Mouse (Mus musculus) urinary bladder, postnatal 14 days (tissue): ENCODE measurements around the gene Tom1.
A peak's percentile ranks its signal among the peaks of the same experiment; 100 is the strongest.

Source experiments
- DNase-seq: peaks from one replicate; pipeline ENCODE4 v3.0.0; 2021; ENCODE audit warnings: low spot score

The Tom1 gene

GRCm38 (mm10) chr8:75033511-75034243 lies at the start of gene Tom1:
Gene Tom1, plus strand, starts transcription at chr8:75033705.
- peak; percentile 96 for DNase-seq

- DNase-seq: no peak
Observed at GRCm38 (mm10) chr8:74987436-74987835, 46.1 kb upstream of the Tom1 start.

DNA sequence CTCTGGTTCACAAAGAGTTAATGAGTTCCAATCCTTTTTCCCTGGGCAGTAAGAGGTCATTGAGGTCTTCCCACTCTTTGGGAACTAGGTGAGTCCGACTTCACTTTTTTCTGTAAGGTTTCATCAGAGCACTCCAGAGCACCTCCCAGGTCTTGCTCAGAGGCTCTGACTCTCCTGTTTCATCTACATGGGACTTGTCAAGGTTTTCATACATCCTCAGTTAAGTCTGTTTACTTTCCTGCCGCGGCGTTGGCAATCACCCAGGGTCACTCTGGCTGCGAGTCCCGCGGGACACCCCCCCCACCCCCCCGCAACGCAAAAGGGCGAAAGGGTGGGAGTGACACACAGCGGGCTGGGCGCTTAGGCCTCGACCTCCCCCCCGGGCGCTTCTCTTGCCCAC lies 43.5 kb upstream of the Tom1 start:
- no peak for DNase-seq

GRCm38 (mm10) chr8:74993081-74993474 lies 40.4 kb upstream of the Tom1 start, which contains the start of gene Hmgxb4:
Gene Hmgxb4, plus strand, starts transcription at chr8:74993356.
- DNase-seq: no peak

- peak; percentile 86 for DNase-seq
Observed at GRCm38 (mm10) chr8:74993475-74994451, 39.7 kb upstream of the Tom1 start.

DNA sequence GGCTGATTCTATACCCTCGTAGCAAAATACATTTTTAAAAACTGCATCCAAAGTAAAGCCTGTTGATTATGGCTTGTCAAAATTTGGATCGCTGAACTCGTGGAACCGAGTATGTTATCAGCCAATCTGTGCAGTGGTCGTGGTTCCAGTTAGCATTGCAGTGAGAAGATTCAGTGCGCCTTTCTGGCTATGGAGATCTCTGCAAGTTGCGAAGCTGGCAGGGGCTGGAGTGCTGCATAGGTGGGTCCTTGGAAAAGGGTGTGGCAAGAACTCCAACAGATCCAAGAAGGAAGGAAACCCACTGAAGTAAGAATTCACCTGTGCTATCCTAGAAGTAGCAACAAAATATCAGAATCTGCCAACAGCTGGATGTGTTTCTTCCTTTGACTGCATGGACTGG lies 39.0 kb upstream of the Tom1 start:
- DNase-seq: no peak

- DNase-seq: no peak
Observed at GRCm38 (mm10) chr8:75000431-75000830, 33.1 kb upstream of the Tom1 start.

- no peak for DNase-seq
Observed at GRCm38 (mm10) chr8:75008826-75009225, 24.7 kb upstream of the Tom1 start.

- DNase-seq: no peak
Observed at GRCm38 (mm10) chr8:75013557-75013956, 19.9 kb upstream of the Tom1 start.

- no peak for DNase-seq
Observed at GRCm38 (mm10) chr8:75013964-75014363, 19.5 kb upstream of the Tom1 start.

- DNase-seq: no peak
Observed at GRCm38 (mm10) chr8:75015981-75016380, 17.5 kb upstream of the Tom1 start.

GRCm38 (mm10) chr8:75016422-75016821 lies 17.1 kb upstream of the Tom1 start:
- no peak for DNase-seq

- no peak for DNase-seq
Observed at GRCm38 (mm10) chr8:75018274-75018972, 15.1 kb upstream of the Tom1 start.

DNA sequence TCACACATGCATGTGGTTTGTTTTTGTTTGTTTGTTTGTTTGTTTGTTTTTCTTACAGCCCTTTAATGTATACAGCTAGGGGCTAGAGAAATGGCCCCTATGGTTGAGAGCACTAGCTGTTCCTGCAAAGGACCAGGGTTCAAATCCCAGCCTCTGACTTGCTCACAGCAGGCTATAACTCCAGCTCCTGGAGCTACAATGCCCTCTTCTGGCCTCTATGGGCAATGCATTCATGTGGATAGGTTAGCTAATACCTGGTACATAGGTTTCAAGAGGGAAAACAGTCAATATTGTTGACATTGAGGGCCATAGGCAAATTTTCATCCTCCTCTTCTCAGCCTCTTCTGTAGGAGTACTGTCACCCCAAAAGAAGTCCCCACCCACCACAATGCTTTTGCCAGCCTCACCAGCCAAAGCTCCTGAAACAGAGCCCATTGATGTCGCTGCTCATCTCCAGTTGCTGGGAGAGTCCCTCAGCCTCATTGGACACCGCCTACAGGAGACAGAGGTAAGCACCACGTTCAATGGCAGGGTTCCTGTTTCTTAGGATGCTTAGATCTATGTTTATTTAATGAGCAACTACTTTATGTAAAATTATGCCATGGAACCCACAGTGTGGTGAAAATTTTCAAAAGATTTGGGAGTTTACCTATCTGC lies 9.7 kb upstream of the Tom1 start:
- no peak for DNase-seq

DNA sequence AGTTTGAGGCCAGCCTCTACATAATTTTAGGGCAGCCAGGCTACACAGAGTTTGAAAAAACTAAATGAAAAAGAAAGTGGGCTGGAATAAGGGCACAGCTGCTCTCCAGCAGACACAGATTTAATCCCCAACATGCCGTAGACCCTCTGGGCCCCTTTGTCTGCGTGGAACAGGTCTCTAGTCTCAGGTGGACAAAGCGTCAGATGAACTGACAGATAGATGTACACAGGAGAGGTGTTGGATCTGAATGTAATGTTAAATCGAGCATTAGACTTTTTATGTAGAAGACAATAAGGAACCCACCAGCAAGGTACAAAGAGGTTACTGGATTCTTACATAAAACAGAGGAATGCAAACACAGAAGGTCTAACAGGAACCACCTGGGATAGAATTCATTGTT lies 7.7 kb upstream of the Tom1 start:
- DNase-seq: no peak

- no peak for DNase-seq
Observed at GRCm38 (mm10) chr8:75030453-75031024, 3.0 kb upstream of the Tom1 start.

DNA sequence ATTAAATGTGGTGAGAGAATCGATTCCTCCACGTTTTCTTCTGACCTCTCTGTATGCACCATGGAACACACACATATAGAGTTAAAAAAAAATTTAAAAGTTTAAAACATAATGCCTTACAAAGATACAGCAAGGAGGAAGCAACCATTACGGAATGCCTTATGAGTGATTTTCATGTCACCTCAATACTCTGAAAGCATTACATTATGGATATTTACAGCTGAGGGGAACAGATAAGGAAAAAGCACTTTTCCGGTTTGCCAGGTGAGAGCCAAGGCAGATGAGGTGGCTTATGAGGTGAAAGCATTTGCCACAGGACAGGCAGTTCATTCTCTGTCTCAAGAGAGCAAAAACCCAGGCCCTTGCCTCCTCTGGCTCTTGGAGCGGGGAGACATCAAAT lies 544 bp upstream of the Tom1 start:
- no peak for DNase-seq

DNA sequence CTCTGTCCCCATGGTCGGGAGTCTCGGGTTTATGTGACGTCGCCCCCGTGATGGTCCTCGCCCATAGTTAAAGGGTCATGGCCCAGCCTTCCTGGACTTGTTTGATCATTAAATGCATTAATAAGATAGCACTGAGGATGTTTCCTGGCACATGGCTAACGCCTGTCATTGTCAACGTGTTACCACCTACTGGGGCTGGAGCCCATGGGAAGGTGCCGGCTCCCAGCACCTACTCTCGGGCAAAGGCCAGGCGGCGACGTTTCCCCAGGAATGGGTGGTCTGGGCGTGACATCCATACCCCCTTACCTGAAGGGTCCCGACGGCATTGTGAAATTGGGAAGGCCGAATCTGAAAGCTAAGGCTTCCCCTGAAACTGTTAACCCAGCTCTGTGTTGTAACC lies 780 bp downstream of the Tom1 start:
- no peak for DNase-seq

DNA sequence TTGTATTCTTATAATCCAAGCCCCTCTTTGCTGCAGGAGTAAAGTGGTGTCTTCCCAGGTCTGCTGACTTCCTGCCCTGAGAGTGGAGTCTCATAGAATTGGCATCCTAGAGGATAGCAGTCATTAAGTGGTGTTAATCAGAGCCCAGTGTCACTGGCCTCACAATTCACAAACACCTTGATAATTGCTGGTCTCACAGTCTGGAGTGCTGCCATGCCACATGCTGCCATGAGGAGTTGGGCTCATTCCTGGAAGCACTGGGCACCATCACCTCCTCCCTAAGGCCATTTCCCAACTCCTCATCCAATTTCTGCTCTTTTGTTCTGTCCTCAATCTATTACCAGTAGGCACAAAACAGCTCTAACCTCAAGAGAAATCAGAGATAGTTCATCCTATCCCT lies 2.1 kb downstream of the Tom1 start:
- no peak for DNase-seq

- DNase-seq: no peak
Observed at GRCm38 (mm10) chr8:75038497-75038896, 5.0 kb downstream of the Tom1 start.

- DNase-seq: no peak
Observed at GRCm38 (mm10) chr8:75039754-75040153, 6.2 kb downstream of the Tom1 start.

DNA sequence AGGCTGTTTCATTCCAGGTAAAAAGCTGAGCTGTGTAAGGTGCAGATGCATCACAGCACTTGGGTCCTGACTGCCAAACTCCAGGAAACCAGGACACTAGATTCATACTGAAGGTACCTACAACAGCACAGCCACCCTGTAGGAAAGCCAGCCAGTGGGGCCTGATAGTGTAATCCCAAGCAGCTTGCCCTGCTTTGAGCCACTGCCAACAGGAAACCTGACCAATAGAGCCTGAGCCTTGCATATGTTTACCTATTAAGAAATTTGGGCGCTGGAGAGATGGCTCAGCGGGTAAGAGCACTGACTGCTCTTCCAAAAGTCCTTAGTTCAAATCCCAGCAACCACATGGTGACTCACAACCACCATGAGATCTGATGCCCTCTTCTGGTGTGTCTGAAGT lies 8.7 kb downstream of the Tom1 start:
- no peak for DNase-seq
